Mouse (Mus musculus) liver, embryonic 14 days (tissue): ENCODE results near the gene Gm382. TPM values are rescaled to one million over a fixed set of nuclear protein-coding genes. Genes with fewer than 3 reads are reported as not detected.

ENCODE experiments used
- polyA plus RNA-seq: library from polyadenylated mRNA; depleted of rRNA; stranded (reverse); fragments of >200 nt; gene quantifications from 2 replicates; pipeline ENCODE4 v1.2.3, GENCODE M21; 2012; rRNA removed

The Gm382 gene
- polyA plus RNA-seq: not detected in 2 replicates

DNA sequence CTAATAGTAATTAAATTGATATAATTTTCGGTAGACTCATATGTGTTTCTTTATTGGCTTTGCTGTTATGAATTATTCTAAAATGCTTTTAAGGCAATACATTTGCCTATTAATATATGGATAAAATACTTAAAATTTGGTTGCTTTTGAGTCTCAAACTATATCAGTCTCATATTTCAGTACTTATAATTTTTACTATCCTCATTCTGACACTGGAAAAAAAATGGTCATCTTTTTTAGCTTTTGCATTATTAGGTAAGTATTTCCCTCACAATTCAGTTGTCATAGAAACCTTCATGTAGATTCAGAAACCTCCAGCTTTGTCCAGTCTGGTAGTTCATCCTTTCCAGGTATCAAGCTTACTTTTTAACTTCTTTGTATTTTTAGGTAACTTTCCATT lies at the start of gene Gm382:
TSS of gene Gm382 (plus strand) at position 301 of the 400 bp plus-strand sequence.

Other genes with a start within 250 kb of the Gm382 start
- not detected in 2 replicates for gene 4932411N23Rik, start 224.1 kb upstream of the Gm382 start, polyA plus RNA-seq